Mouse (Mus musculus): ENCODE measurements around the gene Etnk1. TPM values are rescaled to one million over a fixed set of nuclear protein-coding genes. Genes with fewer than 3 reads are reported as not detected.

Etnk1 gene
- polyA plus RNA-seq, 2 experiments from 2014 or later, result 24.4 to 38.9 TPM

DNA sequence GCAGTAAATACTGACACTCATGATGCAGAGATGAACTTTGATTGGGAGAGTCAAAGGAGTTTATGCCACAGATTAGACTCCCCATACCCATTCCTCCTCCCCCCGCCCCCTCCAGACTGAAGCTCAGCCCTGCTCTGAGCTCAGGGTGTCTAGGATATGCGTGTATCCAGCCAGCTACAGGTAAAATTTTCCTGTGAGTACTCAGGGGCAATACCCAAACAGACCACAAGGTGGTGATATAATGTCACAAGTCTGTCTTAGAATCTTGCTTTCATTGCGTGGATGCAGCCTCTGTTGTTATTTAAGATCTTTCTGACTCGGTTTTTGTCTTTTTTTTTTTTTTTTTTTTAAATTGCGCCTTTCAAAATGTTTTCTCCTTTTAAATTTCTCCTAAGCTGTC is 52.3 kb downstream of the Etnk1 start:
- ATAC-seq, result peak; percentile 71

DNA sequence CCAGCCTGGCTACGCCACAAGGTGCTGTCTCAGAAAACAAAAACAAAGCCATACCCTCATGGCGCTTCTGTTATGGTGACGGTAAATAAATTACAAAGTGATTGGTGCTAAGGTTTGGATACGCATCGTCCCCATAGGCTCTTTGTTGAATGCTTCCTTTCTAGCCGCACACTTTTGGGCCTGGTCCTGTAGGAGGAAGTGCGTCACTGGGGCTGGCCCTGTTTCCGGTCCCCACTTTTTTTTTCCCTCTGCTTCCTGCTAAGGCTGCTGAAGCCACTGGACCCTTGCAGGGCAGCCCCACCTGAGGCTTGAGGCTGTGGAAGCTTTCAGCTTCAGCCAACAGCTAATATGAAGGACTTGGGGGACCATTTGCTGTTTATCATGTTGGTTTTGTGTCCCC is 54.2 kb downstream of the Etnk1 start:
- no peak for ATAC-seq

DNA sequence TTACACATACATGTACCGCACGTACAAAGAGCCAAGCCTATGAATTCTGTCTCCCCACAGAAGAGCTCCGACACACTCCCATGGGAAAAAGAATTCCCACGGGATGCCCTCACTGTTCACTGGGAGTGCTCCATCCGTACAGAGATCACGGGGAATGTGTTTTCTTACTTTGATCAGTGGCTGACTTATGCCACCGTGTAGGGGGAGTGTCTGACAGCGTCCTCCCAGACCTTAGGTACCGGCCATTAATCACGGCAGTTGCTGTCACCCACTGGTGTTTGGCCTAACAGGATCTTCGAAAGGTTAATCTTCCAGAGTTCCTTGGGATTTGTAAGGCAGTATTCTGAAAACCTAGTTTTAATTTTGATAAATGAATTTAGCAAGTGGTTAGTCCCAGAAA is 57.0 kb downstream of the Etnk1 start:
- no peak for ATAC-seq

DNA sequence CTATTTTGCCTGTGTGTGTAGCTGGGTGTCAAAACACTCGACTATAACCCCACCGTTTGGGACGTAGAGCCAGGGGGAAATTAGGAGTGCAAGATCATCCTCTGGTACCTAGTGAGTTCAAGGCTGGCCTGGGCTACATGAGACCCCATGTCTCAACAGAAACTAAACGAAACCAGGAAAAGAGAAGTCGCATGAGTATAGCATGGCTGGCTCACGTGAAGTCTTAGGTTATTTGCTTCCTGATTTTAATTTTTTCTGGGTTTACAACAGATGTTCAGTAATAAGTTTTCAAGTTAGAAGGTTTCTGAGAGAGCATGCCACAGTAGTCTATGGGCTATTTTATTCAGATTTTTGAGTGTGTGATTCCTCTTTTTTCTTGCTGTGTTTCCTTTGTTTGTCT is 57.9 kb downstream of the Etnk1 start:
- ATAC-seq, result no peak

DNA sequence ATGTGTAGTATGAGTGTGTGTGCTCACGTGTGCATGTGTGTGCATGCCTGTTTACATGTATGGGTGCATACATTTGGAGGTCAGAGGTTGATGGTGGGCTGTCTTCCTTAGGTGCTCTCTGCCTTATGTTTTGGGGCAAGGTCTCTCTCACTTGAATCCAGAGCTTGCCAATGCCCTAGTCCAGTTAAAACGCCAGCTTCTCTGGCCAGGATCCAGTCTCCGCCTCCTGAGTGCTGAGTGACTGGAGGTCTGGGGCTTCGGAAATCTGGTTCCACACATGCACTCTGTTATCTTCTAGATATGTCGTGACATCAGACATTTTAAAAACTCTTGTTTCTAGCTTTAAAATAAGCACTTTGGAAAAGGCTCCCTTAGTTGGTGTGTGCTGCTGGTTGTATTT is 61.7 kb downstream of the Etnk1 start:
- ATAC-seq, result no peak

DNA sequence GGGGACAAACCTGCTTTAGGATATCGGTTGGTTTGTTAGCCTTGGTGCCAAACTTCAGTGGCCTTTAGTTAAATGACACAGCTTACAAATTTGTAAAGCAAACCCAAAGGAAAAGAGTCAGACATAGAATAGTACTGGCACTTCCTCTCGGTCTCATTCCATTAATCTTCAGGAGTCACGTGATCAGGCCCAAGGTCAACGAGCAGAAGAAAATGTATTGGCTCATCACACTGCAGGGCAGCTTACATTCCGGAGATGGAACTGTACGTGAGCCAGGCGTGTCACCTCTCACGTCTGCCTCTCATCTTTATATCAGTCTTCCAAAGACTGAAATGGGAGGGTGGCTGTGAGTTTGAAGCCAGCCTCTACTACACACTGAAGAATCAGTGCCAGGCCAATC is 62.9 kb downstream of the Etnk1 start:
- no peak for ATAC-seq

DNA sequence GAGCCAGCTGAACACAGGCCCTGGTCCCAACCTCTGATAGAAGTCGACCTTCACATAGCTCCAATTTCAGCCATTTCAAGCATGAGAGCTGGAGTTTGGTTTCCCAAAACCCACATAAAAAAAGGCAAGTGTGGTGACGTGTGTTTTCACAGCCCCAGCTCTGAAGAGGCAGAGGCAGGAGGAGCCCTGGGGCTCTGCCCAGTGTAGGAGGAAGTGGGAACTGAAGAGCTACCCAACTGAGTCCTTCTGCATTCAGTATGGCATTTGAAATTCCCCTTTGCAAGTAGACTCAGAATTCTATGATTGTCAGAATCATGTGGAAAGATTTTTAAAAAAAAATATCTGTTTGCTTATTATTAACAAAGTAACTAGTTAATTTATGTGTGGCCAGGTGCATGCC is 63.9 kb downstream of the Etnk1 start:
- no peak for ATAC-seq

DNA sequence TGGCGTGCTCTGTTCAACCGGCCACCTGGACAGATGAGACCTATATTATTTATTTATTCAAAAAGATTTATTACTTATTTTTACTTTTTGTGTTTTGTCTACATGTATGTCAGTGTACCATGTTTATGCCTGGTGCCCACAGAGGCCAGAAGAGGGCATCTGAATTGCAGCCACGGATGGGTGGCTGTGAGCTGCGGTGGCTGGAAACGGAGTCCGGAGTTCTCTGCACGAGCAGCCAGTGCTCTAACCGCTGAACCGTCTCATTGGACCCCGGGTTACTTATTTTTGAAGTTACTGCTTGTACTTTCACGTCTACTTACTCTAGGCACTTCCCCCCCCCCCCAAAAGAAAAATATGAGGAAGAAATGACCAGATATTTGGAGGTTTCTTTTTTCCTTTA is 65.7 kb downstream of the Etnk1 start:
- no peak for ATAC-seq

DNA sequence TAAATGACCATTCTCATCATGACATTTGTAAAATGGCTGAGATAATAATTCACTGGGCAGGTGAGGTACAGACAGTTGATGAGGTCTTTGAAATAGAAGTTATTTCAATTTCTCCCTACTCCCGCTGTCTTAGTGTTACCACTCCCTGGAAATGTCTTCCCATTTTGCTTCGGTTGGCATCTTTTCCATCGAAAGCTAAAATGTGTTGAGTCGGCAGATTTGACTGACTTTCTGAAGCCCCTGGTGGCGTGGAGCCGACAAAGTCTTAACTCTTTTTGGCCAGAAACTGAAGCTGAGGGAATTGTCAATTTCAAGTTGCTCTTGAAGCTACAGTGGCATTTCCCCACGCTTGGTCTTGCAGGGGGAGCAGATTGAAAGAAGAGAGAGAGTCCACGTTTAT is 67.8 kb downstream of the Etnk1 start:
- no peak for ATAC-seq

DNA sequence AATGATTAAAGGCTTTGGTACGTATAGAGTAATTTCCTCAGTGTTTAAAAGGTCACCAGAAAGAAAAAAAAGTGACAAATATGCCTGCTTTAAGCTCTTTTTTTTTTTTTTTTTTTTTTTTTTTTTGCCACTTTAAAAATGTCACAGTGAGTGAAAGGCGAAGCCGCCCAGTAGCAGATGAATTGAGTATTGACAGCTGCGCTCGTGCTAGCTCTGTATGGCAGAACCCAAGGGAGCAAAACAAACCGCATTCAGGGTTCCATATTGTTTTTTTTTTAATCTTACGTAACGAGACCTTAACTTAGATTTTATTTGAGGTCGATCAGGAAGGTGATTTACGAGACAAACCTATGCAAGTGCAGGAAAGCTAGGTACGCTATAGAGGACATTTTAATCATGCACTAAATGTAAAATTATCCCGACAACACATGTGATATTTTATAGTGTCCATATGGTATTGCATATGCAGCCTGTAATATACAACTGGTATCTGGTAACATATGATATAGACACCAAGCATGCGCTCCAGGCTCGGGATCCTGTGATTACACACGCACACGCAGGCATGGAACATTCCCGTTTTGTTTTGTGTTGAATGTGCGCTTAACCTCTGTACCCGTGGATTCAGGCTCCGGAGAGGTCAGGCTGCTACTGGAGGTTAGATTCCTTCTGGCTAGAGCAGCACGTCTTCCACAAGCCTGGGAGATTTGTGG is 72.5 kb downstream of the Etnk1 start:
- ATAC-seq, result no peak

DNA sequence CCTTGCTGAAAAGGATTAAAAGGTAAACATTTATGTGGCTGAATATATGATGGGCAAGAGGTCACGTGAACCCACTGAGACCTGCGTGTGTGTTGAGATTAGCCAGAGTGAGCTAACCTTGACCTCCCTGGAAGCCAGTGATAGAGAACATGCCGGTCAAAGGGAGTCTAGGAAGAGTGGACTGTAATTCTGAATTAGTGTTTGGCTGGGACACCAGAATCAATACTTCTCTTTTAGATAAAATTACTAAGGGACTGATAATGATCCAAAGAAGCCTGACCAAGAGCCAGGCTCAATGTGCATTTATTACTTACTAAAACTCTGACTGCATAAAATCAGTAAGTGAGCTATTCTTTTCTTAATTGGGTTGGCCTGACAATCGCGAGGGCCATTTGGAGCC is 76.2 kb downstream of the Etnk1 start:
- ATAC-seq, result no peak

DNA sequence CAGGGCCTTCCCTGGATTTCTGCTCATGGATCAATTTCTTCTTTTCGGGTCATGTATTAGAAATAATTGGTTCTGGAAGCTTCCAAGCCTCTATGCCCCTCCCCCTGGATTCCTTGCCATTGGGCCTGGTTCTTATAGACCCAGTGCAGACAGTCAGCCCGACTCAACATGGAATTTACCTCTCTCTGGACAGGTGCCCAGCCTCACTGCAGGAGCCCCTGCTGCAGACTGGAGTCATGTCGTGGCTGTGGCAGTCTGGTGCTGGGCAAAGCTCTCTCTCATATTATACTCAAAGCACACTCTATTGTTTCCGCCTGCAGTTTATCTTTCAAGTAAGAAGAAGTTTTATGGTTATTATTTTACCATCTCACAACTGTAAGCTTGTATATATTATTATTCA is 90.9 kb downstream of the Etnk1 start:
- ATAC-seq, result no peak

DNA sequence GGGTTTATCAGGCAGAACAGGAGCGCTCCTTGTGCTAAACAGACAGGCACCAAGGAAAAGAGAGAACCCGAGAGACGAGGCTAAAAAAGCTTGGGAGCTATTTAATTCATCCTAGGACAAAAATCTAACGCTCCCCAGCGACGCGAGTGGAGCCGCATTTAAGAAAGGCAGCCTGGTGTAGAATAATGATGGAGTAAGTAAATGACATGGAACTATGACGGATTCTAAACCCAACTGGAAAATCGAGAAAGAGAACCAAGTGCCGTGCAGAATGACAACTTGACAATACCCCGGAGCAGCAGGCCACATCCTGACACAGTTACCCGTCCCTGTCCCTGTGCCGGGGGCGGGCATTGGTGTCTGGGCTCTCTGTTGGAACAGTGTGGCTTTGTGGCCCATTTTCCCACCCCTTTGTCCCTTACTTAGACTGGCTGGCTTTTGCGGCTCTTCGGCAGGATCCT is 92.2 kb downstream of the Etnk1 start:
- ATAC-seq, result no peak

DNA sequence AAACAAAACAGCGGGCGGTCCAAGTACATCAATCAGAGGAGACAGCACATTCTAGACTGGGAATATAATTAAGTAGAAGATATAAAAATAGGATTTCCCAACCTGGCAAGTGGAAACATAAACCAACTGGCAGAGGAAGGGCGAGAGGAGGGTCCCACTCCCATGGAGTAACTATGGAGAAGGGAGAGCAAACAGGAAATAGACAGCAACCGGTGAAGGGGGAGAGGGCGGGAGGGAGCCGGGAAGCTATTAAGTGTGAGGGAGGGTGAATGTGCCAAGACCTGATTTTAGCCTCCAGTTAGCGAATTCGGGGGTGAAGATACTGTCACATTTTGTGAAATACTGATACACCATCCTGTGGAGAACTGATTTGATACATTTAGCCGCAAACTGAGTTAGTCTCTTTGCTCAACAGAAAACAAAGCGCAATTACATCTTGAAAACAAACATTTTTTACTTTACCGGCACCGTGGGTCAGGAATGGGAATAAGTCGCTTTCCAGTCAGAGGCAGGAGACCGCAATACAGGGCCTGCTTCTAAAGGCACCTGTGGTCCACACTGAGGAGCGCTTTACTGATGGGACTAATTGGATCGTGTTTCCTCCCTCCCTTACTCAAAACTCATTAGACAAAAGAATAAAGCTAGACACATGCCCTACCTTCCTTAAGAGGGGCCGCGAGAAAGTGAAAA is 93.0 kb downstream of the Etnk1 start:
- no peak for ATAC-seq

DNA sequence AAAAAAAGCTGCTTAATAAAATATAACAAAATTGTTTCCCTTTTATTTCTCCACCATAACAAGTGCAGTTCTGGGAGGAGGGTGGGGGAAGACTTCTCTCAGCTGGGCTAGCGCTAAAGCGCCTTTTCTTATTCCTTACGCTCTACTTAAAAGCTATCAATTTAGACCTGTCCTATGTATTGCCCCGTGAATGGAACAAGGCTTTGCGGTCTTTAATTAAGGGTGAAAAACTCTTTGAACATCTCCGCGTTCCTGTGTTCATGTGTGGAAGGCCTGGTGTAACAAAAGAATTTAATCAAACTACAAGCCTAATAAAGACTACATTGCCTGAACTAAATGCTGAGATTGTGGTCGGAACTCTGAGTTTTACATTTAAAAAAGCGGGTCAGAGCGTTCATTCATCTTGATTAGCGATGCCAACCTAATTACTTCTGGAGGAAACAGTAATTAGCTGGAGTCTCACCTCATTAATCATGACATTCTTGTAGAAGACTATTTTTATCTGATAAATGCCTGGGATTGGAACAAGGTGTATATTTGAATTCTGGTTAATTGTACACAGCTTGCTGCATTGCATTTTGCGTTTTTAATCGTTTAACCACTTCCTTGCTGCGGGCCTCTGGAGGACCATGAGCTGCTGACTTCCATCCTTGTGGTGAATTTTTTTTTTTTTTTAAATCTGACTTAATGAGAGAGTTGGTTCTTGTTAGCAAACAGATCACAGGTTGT is 93.7 kb downstream of the Etnk1 start:
- ATAC-seq, result no peak

DNA sequence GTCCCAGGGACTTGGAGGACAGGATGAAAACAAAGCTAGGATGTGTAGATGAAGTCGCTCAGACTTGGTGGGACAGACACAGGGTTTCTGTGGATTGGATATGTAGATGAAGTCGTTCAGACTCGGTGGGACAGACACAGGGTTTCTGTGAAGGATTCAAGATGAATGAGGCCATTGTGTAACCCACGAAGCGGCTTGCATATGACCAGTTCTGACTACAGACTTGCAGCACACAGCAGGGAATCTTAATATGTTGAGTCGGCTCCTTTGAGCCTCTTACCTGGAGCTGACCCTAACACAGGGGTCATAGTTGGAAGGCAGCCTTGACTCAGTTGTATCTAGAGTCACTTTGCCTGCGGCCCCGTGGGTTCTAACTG is 94.3 kb downstream of the Etnk1 start:
- no peak for ATAC-seq

DNA sequence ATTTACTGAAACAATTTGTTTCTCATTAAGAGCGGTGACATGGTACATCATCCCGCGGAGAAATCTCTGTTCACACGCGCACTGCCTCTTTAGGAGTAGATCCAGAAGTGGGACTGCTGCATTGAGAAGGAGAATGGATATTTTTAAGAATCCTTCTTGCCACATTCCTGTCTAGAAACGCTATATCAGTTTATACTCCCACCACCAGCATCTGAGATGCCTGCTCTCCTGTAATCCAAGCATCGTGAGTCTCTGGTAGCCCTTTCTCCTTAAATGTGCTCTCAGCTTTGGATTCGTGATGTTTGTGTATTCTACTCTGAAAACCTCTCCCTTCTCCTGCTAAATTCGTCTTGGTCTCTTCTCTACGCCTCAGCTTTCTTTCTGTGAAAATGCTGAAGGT is 98.5 kb downstream of the Etnk1 start:
- ATAC-seq, result no peak

DNA sequence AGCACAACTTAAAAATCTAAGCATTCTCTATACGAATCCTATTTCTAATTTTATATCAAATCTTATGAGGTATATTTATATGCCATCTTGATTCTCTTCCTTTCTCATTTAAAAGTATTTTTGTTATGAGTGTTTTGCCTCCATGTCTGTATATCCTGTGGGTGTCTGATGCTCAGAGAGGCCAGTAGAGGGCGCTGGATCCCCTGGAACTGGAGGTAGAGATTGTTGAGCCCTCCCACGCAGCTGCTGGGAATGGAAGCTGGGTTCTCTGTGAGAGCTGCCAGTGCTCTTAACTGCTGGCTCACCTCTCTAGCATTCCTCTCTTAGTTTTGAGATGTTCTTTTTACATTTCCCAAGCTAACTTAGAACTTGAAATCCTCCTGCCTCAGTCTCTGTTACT is 112.2 kb downstream of the Etnk1 start:
- ATAC-seq, result no peak

Other genes with a start within 250 kb of the Etnk1 start
- 10 to 100 TPM; 11.2 to 12.4 TPM for gene St8sia1, start 202.8 kb upstream of the Etnk1 start, polyA plus RNA-seq (2017; shearing (Covaris generic))
- gene C2cd5, start 67.1 kb upstream of the Etnk1 start, polyA plus RNA-seq (2017; shearing (Covaris generic)), result 100 to 1,000 TPM in 1 of 2 experiments, 10 to 100 TPM in 1; 68.3 to 103 TPM

Data from CD4-positive, CD25-positive, alpha-beta regulatory T cell, adult 4 months (primary cell).